Mouse (Mus musculus) gastrocnemius, postnatal 14 days (tissue): ENCODE data around the gene Tm9sf1. TPM values are rescaled to one million over a fixed set of nuclear protein-coding genes. Genes with fewer than 3 reads are reported as not detected.

Source experiments
- DNase-seq: peaks from one replicate; pipeline ENCODE4 v3.0.0; 2021; ENCODE audit warnings: mixed read lengths
- intact Hi-C: fragments of 180-260 bp; cut with DNase I; formaldehyde crosslinking; loops from one replicate; pipeline ENCODE4 v1.15.1; 2025; ENCODE audit warnings: low total_unique reads
- total RNA-seq, 2 experiments: library from RNA; stranded (reverse); gene quantifications; 2 replicates each; pipeline ENCODE4 v1.2.3; 2021

The Tm9sf1 gene
- total RNA-seq, 2 experiments from 2014 or later = 21.5 TPM

- no peak for DNase-seq
- intact Hi-C loops = no loop called here
Measured at GRCm38 (mm10) chr14:55640816-55641215, 2.8 kb downstream of the Tm9sf1 start.

GRCm38 (mm10) chr14:55637795-55638194, 5.8 kb downstream of the Tm9sf1 start, which contains the start of gene Gm49378:
Gene Gm49378, minus strand, starts transcription at chr14:55637895.
- intact Hi-C loops = no loop called here
- no peak for DNase-seq

- intact Hi-C loops = no loop called here
- peak; percentile 89 for DNase-seq
Measured at GRCm38 (mm10) chr14:55635523-55636007, 8.0 kb downstream of the Tm9sf1 start, which contains the start of gene Ipo4. Gene Ipo4, minus strand, starts transcription at chr14:55635957.

GRCm38 (mm10) chr14:55634874-55635522, 8.6 kb downstream of the Tm9sf1 start:
- peak; percentile 49 for DNase-seq
- intact Hi-C loops = no loop called here

- DNase-seq = peak; percentile 40
Measured at GRCm38 (mm10) chr14:55629312-55629711, 14.3 kb downstream of the Tm9sf1 start.

GRCm38 (mm10) chr14:55628077-55628827, 15.4 kb downstream of the Tm9sf1 start:
- DNase-seq = no peak
- intact Hi-C loops = no loop called here

More at GRCm38 (mm10) chr14:55629312-55629711, 14.3 kb downstream of the Tm9sf1 start:
- intact Hi-C loops = no loop called here

- intact Hi-C loops = no loop called here
Measured at GRCm38 (mm10) chr14:55618486-55619195, 25.0 kb downstream of the Tm9sf1 start.

GRCm38 (mm10) chr14:55617822-55618221, 25.8 kb downstream of the Tm9sf1 start, which contains the start of gene Rec8:
Gene Rec8, plus strand, starts transcription at chr14:55618037.
- DNase-seq = no peak
- intact Hi-C loops = no loop called here

More at GRCm38 (mm10) chr14:55618486-55619195, 25.0 kb downstream of the Tm9sf1 start:
- no peak for DNase-seq

- DNase-seq = no peak
- intact Hi-C loops = no loop called here
Measured at GRCm38 (mm10) chr14:55616844-55617243, 26.8 kb downstream of the Tm9sf1 start.

- intact Hi-C loops = no loop called here
- no peak for DNase-seq
Measured at GRCm38 (mm10) chr14:55615876-55616275, 27.7 kb downstream of the Tm9sf1 start.

GRCm38 (mm10) chr14:55614565-55615178, 28.9 kb downstream of the Tm9sf1 start:
- intact Hi-C loops = no loop called here
- no peak for DNase-seq

GRCm38 (mm10) chr14:55613346-55613745, 30.3 kb downstream of the Tm9sf1 start:
- intact Hi-C loops = no loop called here

GRCm38 (mm10) chr14:55608339-55608738, 35.3 kb downstream of the Tm9sf1 start:
- no peak for DNase-seq
- intact Hi-C loops = no loop called here

More at GRCm38 (mm10) chr14:55613346-55613745, 30.3 kb downstream of the Tm9sf1 start:
- no peak for DNase-seq

- intact Hi-C loops = no loop called here
- no peak for DNase-seq
Measured at GRCm38 (mm10) chr14:55605743-55606459, 37.7 kb downstream of the Tm9sf1 start.

- no peak for DNase-seq
- intact Hi-C loops = no loop called here
Measured at GRCm38 (mm10) chr14:55604823-55605222, 38.8 kb downstream of the Tm9sf1 start.

GRCm38 (mm10) chr14:55603633-55604576, 39.7 kb downstream of the Tm9sf1 start:
- peak; percentile 89 for DNase-seq
- intact Hi-C loops = no loop called here

GRCm38 (mm10) chr14:55603271-55603632, 40.4 kb downstream of the Tm9sf1 start, which contains the start of gene Irf9:
Gene Irf9, plus strand, starts transcription at chr14:55603571.
- no peak for DNase-seq
- intact Hi-C loops = no loop called here
